Mouse (Mus musculus) heart, embryonic 10.5 days (tissue): ENCODE measurements around the gene Pitpnc1. TPM values are rescaled to one million over a fixed set of nuclear protein-coding genes. Genes with fewer than 3 reads are reported as not detected.
A peak's percentile ranks its signal among the peaks of the same experiment; 100 is the strongest.
"Not testable (repeated sequence)": the region's sequence is repeated elsewhere in the genome, so short reads cannot be mapped to it uniquely, and the experiment has no call there.

Source experiments
- DNase-seq: peaks from one replicate; pipeline ENCODE4 v3.0.0-alpha.2; 2017; ENCODE audit warnings: low spot score
- H3K27ac ChIP-seq: fragments of 300-500 bp; sonication (generic); 2 replicates; pipeline ENCODE4 v1.5.1; 2016; ENCODE audit warnings: mild to moderate bottlenecking
- H3K27me3 ChIP-seq: fragments of 300-500 bp; sonication (generic); 2 replicates; pipeline ENCODE4 v1.6.1; 2016; ENCODE audit warnings: mild to moderate bottlenecking; ENCODE audit not compliant: poor library complexity, insufficient read depth, severe bottlenecking
- H3K36me3 ChIP-seq: fragments of 300-500 bp; sonication (generic); 2 replicates; pipeline ENCODE4 v1.6.1; 2016; ENCODE audit warnings: mild to moderate bottlenecking, moderate library complexity
- H3K4me1 ChIP-seq: fragments of 300-500 bp; sonication (generic); 2 replicates; pipeline ENCODE4 v1.6.1; 2016; ENCODE audit warnings: mild to moderate bottlenecking
- H3K4me3 ChIP-seq: fragments of 300-500 bp; sonication (generic); 2 replicates; pipeline ENCODE4 v1.5.1; 2016; ENCODE audit warnings: mild to moderate bottlenecking, moderate library complexity
- H3K9me3 ChIP-seq: fragments of 300-500 bp; sonication (generic); 2 replicates; pipeline ENCODE4 v1.6.1; 2016; ENCODE audit warnings: mild to moderate bottlenecking, moderate library complexity
- whole genome bisulfite sequencing: fragments of 180-500 bp; shearing (Covaris S2); methylation state at CpG from one replicate; pipeline ENCODE4 v1.1.7; 2016; 5-methylcytosine and 5-hydroxymethylcytosine counted together
- polyA plus RNA-seq: library from polyadenylated mRNA; unstranded; fragments of >200 nt; fragmentation: Nextera tagmentation; extraction: Ambion mirVana; gene quantifications from 2 replicates; pipeline ENCODE4 v1.2.1, GENCODE M21; 2016

Pitpnc1 gene
- polyA plus RNA-seq, result 6.6 and 11.6 TPM in 2 replicates

DNA sequence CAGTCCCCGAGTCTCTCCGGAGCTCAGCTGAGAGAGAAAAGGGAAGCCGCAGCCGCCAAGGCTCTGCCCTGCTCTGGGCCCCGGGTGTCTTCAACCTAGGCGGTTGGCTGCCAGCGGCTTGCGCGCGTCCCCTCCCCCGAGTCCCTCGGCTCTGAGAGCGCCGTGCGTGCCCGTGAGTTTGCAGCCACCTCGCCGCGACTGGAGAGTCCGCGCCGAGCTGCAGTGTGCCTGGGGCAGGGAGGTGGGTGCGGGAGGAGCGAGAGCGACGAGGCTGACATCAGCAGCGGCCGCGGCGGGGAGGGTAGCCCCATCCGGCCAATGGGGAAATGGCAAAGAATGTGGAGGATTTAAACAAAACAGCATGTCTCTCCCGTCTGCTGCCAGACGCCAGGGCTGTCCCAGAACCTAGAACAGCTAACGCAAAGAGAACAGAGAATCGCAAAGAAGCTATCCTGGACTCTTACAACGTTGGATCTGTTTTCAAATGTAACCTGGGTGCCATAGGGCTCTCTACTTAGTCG is at the start of gene Pitpnc1:
Gene Pitpnc1, minus strand, starts transcription at position 179 of the 521 bp plus-strand sequence.
- under 1% methylated on average over 37 of the region's 37 CpGs for WGBS
- peak within 1 kb of the TSS; percentile 85 for H3K4me3 ChIP-seq
- peak; percentile 93 for DNase-seq
- no peaks in the 10 kb centered on the region for H3K36me3 ChIP-seq
- H3K27ac ChIP-seq, result peak within 1 kb of the TSS; percentile 92
- H3K27me3 ChIP-seq, result no peaks in the 10 kb centered on the region
- H3K9me3 ChIP-seq, result no peaks in the 10 kb centered on the region
- peaks cover 22% of the 10 kb centered on the region for H3K4me1 ChIP-seq

DNA sequence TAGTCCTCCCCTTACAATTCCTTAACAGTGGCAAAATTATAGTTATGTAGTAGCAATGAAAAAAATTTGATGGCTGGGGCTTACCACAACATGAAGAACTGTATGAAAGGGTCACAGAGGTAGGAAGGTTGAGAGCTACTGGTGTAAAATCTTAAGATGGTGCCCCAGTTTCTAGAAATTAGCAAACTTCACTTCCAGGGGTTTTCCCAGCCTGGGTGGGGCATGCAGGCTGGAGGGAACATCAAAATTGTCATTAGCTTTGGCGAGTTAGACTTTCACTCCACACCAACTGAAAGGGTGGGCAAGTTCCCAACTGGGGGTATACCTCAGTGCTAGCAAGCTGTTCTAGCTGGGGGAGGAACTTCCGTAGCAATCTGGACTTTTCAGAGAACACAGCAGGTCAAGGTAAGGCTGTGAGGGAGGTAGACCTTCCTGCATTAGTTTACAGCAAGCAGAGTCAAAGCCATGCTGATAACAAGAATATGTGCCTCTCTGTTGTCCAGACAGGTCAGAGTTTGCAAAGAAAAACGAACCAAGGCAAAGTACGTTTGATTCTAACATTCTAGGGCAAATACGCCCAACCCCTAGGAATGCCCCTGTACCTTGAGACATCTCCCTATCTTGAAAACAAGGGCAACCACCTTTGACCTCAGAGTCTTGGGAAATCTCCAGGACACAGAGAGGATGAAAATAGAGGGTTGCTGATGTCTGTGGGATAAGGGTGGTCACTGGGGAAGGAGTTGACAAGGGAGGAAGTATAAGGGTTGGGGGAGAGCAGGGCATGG is 48.3 kb upstream of the Pitpnc1 start:
- DNase-seq, result no peak
- no peaks in the 10 kb centered on the region for H3K36me3 ChIP-seq
- no peak overlapping the region for H3K4me3 ChIP-seq
- H3K4me1 ChIP-seq, result 0 out of 2 replicates have a peak, but pooled peaks cover 4% of the 10 kb centered on the region
- 76% methylated on average over 5 of the region's 5 CpGs for WGBS
- no peaks in the 10 kb centered on the region for H3K9me3 ChIP-seq
- no peaks in the 10 kb centered on the region for H3K27me3 ChIP-seq
- no peak overlapping the region for H3K27ac ChIP-seq

DNA sequence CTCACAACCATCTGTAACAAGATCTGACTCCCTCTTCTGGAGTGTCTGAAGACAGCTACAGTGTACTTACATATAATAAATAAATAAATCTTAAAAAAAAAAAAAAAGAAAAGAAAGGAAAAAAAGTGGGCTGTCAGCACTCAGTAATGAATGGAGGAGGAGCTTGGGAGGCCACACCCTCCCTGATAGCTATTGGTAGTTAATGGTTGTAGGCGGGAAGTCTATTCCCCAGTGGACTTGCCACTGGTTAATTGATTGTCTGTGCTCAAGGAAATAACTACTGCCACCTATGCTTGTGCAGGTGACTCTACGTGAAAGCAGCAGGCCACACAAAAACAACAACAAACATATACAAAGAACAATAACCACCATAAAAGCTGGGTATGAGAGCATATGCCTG is 45.9 kb upstream of the Pitpnc1 start:
- 85% methylated on average over 2 of the region's 2 CpGs for WGBS
- Histone ChIP-seq H3K4me3 (no peak overlapping the region), H3K9me3 (no peaks in the 10 kb centered on the region), H3K36me3 (no peaks in the 10 kb centered on the region), H3K27ac (no peak overlapping the region), H3K27me3 (no peaks in the 10 kb centered on the region), H3K4me1 (peaks cover 20% of the 10 kb centered on the region)
- no peak for DNase-seq

DNA sequence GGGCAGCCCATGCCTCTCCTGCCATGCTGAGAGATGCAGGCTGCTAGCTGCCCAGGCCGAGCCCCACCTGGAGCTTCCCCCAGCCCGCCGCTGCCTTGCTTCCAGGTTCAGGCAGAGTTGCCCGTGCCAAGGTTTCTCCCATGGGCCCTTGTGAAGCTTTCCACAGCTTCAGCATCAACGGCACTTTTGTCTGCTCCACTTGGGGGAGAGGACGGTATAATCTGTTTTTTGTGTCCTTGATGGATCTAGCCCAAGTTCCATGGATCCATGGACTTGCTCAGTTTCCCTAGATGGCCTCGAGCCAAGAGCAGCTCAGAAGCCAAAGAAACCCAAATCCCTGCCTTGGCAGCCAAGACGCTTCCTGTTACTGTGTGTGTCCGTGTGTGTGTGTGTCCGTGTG is 42.5 kb upstream of the Pitpnc1 start:
- no peak for DNase-seq
- Histone ChIP-seq H3K9me3 (no peaks in the 10 kb centered on the region), H3K36me3 (no peaks in the 10 kb centered on the region), H3K27ac (no peak overlapping the region), H3K4me3 (no peak overlapping the region), H3K4me1 (peaks cover 38% of the 10 kb centered on the region), H3K27me3 (no peaks in the 10 kb centered on the region)
- 77% methylated on average over 10 of the region's 10 CpGs for WGBS

DNA sequence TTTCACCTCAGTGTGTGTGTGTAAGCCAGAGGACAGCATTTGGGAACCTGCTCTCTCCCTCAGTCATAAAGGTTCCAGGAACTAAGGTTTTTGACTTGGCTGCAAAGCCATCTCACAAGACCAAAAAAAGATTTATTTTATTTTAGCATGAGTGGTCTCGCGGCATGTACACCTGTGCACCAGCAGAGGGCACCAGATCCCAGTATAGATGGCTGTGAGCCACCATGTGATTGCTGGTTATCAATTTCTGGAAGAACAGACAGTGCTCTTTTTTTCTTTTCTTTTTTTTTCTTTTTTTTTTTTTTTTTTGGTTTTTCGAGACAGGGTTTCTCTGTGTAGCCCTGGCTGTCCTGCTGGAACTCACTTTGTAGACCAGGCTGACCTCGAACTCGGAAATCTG is 41.5 kb upstream of the Pitpnc1 start:
- H3K4me1 ChIP-seq, result peaks cover 33% of the 10 kb centered on the region
- DNase-seq, result peak; percentile 81
- not testable (repeated sequence) for H3K9me3 ChIP-seq, H3K27me3 ChIP-seq, H3K36me3 ChIP-seq, H3K27ac ChIP-seq, H3K4me3 ChIP-seq
- WGBS, result 50% methylated on average over 5 of the region's 5 CpGs

DNA sequence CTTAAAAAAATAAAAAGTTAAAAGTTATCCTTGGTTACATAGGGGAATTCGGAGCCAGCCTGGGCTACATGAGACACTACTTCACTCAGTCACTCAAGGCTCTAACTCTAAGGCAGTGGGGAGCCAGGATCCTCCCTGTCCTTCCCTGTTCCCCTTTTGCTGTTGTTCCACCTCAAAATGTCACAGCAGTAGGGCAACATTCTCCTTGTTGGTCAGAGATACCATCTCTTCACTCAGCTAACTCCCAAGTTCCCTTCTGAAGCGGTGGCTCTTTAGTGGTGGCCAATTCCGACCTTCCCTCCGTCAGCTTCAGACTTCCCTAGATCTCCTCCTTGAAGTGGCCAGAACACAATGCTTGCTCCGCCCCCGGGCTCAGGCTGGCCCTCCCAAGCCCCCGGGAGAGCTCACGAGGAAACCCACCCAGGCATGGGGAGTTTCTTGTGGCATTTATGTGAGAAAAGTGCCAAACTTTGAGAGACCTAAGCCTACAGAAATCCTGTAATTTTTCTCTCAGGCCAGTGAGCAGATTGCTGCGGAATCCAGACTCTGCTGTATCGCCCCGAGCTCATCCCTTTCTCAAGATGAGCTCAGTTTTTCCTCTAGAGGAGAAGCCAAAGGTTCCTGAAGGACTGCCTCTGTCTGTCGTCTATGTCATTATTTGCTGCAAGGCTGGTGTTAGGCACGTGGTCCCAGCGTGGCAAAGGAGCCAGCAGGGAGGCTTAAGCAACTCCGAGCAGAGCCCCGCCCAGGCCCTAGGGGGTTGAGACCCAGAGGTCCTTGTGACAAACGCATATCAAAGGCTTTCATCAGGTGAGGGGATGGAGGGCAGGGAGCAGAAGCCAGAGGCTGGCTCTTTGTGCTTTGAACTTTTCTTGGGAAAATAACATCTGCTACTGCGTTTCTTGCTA is 40.1 kb upstream of the Pitpnc1 start:
- Histone ChIP-seq H3K36me3 (no peaks in the 10 kb centered on the region), H3K4me1 (peaks cover 33% of the 10 kb centered on the region), H3K27me3 (no peaks in the 10 kb centered on the region), H3K4me3 (peak overlapping the region; percentile 45), H3K9me3 (no peaks in the 10 kb centered on the region), H3K27ac (peak overlapping the region; percentile 63; the same call in 1 of the 2 replicates)
- WGBS, result 3% methylated on average over 18 of the region's 18 CpGs
- DNase-seq, result no peak

DNA sequence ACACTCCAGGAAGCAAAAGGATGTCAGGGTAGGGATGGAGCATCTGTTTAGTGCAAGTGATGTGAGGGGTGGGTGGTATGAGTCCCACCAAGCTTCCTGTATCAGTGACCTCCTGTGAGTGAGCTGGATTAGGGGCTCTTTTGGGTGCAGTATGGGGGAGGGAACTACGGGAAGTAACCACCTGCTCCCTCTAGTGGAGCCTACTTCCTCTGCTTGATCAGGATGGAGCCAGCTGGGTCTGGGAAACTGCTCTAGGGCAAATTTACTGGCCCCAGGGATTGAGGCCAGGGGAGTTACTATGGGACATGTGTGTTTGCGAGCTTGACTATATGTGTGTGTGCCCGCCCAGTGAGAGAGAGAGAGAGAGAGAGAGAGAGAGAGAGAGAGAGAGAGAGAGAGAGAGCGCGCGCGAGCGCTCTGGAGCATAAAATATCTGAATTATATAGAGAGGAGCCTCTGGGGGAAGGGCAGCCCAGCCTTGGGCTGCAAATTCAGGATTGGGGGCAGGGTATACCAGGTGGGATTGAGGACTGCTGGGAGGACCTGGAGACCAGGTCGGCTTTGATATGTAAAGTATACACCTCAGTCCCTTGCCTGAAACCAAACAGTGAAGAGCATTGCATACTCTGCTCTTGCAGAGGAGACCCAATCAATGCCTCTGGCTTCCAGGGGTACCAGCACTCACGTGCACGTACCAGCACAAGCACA is 39.3 kb upstream of the Pitpnc1 start:
- no peaks in the 10 kb centered on the region for H3K36me3 ChIP-seq
- DNase-seq, result no peak
- WGBS, result 16% methylated on average over 11 of the region's 11 CpGs
- H3K27ac ChIP-seq, result no peak overlapping the region
- peak overlapping the region; percentile 27 for H3K4me3 ChIP-seq
- peaks cover 33% of the 10 kb centered on the region for H3K4me1 ChIP-seq
- no peaks in the 10 kb centered on the region for H3K27me3 ChIP-seq
- no peaks in the 10 kb centered on the region for H3K9me3 ChIP-seq

DNA sequence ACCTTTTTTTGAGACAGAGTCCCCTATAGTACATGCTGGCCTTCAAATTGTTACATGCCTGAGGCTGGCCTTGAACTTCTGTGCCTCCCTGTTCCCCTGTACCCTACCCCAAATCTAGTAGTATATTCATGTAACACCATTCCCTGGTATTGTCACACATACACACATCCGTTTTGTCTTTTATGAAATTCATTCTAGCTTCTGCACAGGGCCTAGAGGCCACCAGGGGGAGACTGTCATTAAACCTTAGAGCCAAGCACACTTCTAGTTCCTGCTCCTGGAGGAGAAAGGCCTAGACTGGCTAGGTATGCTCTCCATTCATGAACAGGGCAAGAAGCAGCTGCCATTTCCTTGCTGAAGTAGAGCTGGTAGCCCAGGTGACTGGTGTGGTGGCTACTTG is 35.8 kb upstream of the Pitpnc1 start:
- Histone ChIP-seq H3K4me3 (no peak overlapping the region), H3K27ac (no peak overlapping the region), H3K27me3 (no peaks in the 10 kb centered on the region), H3K36me3 (no peaks in the 10 kb centered on the region), H3K9me3 (no peaks in the 10 kb centered on the region), H3K4me1 (peaks cover 18% of the 10 kb centered on the region)
- WGBS, result 71% methylated on average over 1 of the region's 1 CpGs
- DNase-seq, result no peak

DNA sequence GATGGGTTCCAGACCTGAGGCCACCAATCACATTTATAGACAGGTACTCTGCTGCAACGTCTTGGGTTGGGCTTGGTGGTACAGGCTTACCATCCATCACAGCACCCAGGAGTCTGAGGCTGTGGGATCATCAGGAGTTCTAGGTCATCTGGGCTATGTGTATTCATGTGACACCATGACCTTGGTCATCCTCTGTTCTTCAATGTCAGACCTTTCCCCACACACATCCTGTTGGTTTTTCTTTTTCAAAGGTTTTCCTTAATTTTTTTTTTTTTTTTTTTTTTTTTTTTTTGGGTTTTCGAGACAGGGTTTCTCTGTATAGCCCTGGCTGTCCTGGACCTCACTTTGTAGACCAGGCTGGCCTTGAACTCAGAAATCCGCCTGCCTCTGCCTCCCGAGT is 33.9 kb upstream of the Pitpnc1 start:
- DNase-seq, H3K27ac ChIP-seq, H3K36me3 ChIP-seq, H3K9me3 ChIP-seq, H3K4me1 ChIP-seq, H3K4me3 ChIP-seq, H3K27me3 ChIP-seq: not testable (repeated sequence)
- 90% methylated on average over 3 of the region's 4 CpGs for WGBS

DNA sequence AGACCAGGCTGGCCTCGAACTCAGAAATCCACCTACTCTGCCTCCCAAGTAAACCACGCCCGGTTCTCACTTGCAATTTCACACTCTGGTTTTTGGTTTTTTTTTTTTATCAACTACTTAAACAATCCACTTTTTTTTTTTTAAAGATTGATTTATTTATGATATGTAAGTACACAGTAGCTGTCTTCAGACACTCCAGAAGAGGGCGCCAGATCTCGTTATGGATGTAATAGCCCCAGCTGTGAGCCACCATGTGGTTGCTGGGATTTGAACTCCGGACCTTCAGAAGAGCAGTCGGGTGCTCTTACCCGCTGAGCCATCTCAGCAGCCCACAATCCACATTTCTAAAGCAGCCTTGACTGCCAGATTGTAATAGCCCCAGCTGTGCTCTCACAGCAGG is 32.3 kb upstream of the Pitpnc1 start:
- WGBS, result 85% methylated on average over 8 of the region's 8 CpGs
- Histone ChIP-seq H3K27me3 (no peaks in the 10 kb centered on the region), H3K4me1 (no peaks in the 10 kb centered on the region), H3K4me3 (no peak overlapping the region), H3K27ac (no peak overlapping the region), H3K9me3 (no peaks in the 10 kb centered on the region), H3K36me3 (peaks cover 20% of the 10 kb centered on the region)
- no peak for DNase-seq

DNA sequence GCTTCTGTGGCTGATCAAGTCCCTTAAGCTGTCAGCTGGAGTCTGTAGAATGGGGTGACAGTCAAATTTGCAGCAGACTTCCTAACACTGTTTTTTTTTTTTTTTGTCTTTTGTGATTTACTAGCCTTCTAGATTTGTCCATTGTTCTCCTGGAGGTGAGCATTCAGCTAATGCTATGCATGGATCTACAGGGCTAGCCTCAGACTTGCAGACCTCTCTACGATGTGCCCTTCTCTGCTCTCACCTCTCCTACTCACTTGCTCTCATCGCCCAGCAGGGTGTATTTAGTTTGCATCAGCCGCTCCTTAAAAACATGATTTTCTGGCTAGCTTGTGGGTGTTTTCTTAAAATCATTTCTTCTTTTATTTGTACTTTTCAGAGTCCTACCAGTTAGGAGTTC is 13.8 kb upstream of the Pitpnc1 start:
- H3K4me3 ChIP-seq, result no peak overlapping the region
- peaks cover 47% of the 10 kb centered on the region for H3K36me3 ChIP-seq
- no peaks in the 10 kb centered on the region for H3K9me3 ChIP-seq
- no peak for DNase-seq
- peaks cover 13% of the 10 kb centered on the region for H3K4me1 ChIP-seq
- H3K27ac ChIP-seq, result no peak overlapping the region
- no peaks in the 10 kb centered on the region for H3K27me3 ChIP-seq
- 92% methylated on average over 3 of the region's 3 CpGs for WGBS

DNA sequence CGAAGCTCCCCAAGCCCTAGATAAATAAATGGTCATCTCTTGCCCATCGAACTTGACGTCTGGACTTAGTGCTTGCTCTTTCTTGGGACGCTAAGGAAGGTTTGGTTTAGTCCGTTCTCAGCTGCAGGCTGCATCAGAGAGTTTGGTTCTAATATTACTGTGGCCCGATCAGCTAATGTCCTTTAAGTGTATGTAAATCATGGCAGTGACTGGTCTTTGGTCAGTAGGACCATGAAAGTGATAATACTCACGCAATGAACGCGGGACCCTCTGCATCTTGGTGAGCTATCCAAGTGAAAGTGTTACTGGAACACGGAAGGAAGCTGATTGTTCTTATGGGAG is 9.3 kb upstream of the Pitpnc1 start:
- peaks cover 13% of the 10 kb centered on the region for H3K4me1 ChIP-seq
- DNase-seq, result no peak
- no peaks in the 10 kb centered on the region for H3K27me3 ChIP-seq
- H3K36me3 ChIP-seq, result peaks cover 4% of the 10 kb centered on the region
- peak overlapping the region; percentile 93 for H3K4me3 ChIP-seq
- H3K27ac ChIP-seq, result peak overlapping the region; percentile 97
- no peaks in the 10 kb centered on the region for H3K9me3 ChIP-seq
- under 1% methylated on average over 10 of the region's 10 CpGs for WGBS
